Mouse (Mus musculus) hindlimb bud, embryonic 11.5 days (tissue): ENCODE results near the gene Ptchd1.

Source experiments
- DNase-seq: peaks from one replicate; pipeline ENCODE4 v3.0.0-alpha.2; 2012; ENCODE audit warnings: low read depth, low spot score; ENCODE audit errors: extremely low spot score

The Ptchd1 gene

DNA sequence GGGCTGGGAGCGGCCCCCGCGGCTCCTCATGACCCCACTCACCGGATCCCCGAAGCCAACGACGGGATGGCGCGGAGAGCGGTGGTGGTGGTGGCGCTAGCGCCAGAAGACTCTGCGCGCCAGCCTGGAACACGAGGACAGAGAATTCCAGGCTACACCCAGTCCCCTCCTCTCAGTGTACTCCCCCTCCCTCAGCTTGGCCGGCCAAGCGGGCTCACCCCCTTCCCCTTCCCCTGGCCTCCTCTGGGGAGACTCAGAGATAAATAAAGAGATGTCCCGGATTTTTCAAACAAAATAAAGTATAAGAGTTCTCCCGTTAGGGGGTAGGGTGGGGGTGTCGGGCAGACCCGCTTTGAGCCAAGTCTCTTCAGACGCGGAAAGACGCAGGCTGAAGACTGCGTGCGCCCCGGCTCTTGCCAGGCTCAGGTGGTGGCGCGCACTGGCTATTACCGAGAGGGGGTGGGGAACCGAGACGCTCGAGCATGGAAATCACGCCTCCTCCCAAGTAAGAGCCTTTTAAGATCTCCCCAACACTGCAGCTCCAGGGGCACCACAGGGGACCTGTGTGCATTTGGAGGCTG lies at the start of gene Ptchd1:
Gene Ptchd1 (minus strand): TSS at position 114 of the 581 bp plus-strand sequence.
- DNase-seq: no peak

DNA sequence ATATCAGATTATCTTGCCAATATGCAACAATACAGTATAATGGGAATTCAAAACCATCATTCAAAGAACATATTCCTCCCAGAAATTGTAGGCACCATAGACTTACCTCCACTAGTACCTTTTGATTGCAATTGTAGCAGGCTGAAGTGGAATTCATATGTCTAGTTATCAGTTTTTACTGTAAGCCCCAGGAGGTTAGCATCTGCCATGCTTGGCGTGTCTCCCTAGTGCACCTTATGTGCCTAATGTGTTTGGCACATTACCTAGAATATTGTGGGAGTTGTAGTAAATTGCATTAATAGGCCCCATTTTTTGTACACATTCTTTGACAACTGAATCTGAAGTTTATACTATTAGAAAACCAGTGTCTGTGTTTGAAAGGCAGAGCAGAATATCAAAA lies 34.4 kb upstream of the Ptchd1 start:
- no peak for DNase-seq

GRCm38 (mm10) chrX:155645975-155646374 lies 22.4 kb upstream of the Ptchd1 start:
- no peak for DNase-seq

GRCm38 (mm10) chrX:155643975-155644374 lies 20.4 kb upstream of the Ptchd1 start:
- no peak for DNase-seq

DNA sequence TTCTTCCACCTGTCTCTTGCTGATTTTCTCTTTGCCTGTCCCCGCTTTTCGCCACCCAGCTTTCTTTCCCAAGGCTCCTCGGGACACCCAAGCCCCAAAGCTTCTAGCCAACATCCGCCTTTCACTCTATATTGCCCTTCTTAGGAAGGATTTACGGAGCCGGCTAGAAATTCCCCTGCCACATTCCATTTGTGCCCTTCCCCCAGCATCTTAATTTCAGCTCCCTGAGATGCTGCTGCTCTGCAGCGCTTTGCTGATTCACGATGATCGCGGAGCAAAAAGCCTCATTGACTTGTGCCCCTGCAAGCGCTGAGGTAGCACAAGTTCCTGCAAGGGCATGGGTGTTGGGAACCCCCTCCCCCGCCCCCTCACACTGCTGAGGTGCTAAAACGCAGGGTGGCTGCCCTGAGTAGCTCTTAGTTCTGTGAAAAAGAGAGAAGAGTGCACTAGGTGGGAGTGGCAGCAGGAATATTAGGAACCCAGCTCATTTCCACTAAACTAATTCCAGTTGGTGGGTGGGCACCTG lies 2.1 kb upstream of the Ptchd1 start:
- no peak for DNase-seq

- no peak for DNase-seq
Observed at GRCm38 (mm10) chrX:155624895-155625294, 1.3 kb upstream of the Ptchd1 start.

DNA sequence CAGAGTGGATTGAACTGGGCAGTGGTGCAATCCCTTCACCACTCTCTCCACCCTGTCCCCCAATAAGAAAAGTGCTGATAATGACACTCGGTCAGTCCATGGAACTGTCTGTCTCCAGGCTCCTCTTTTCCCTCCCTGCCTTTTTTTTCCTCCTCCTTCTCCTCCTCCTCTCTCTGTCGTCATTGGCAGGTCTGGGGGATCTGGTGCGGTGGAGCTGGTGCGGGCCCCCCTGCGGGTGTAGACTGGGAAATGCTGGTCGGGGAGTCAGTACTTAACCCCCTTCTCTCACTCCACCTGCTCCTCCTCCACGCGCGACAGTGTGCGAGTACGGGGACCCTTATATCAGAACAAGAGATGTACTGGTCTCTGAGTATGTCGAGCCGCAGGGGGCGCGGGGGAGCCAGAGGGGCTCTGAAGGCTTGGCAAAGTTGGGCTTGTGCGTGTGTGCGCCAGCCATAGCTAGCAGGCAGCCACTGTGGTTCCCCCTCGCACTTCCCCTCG lies 777 bp upstream of the Ptchd1 start, which contains the start of gene Gm15155:
Gene Gm15155 (plus strand): TSS at position 401 of the 501 bp plus-strand sequence.
- no peak for DNase-seq

DNA sequence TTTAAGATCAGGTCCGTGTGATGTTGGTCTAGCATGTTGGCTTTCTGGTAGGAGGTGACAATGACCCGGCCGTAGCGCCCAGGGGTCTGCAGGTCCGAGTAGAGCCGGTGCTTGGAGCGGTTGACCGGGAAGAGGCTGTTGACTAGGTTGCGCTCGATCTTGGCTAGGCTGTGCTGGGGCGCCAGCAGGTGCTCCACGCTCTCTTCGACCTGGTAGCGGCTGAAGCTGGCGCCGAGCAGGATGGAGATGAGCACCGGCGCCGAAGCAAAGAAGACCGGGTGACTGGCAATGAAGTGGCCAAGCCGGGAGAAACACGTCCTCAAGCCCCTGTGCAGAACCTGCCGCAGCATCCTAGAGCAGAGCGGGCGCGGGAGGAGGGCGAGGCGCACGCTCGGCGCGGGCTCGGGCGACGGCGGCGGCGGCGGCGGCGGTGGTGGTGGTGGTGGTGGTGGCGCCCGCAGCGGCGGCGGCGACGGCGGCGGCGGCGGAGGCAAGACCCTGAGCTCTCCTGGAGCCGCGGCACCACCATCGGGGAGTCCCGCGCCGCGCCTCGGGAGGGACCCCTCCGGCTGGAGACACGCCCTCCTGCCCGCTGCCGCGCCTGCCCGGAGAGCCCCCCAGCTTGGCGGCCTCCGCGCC lies 534 bp downstream of the Ptchd1 start:
- no peak for DNase-seq

DNA sequence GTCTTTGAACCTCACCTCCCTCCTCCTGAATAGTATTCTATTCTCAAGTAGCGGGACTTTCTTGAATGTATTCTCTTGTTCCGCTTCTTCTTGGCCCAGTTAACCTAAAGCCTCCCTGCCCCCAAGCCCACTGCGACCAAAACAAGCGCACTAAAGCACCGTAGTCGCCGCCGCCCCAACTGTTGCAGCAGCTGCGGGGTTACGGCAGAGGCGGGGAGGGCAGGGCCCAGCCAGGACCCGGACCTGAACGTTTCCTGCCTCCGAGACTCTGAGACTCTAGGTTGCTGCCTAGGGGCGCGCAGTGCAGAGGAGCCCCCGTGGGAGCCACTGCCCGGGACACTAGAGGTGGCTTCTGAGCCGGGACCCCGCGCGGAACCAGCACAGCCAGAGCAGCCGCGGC lies 1.1 kb downstream of the Ptchd1 start:
- no peak for DNase-seq

GRCm38 (mm10) chrX:155601196-155601595 lies 22.4 kb downstream of the Ptchd1 start:
- DNase-seq: no peak

DNA sequence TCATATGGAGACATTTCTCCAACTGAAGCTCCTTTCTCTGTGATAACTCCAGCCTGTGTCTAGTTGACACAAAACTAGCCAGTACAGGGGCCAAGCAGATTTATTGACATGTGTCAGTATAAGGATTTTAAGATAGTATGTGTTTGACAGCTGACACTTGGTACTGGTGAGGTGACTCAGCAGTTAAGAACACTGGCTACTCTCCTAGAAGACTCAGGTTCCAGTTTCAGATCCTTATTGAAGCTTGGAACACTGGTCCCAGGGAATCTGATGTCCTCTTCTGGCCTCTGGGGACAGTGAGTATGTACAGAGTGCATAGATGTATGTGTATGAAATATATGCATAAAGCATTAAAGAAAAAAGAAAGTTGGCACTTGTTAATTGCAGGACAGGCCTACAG lies 27.2 kb downstream of the Ptchd1 start:
- no peak for DNase-seq

- DNase-seq: no peak
Observed at GRCm38 (mm10) chrX:155594685-155595084, 28.9 kb downstream of the Ptchd1 start.

DNA sequence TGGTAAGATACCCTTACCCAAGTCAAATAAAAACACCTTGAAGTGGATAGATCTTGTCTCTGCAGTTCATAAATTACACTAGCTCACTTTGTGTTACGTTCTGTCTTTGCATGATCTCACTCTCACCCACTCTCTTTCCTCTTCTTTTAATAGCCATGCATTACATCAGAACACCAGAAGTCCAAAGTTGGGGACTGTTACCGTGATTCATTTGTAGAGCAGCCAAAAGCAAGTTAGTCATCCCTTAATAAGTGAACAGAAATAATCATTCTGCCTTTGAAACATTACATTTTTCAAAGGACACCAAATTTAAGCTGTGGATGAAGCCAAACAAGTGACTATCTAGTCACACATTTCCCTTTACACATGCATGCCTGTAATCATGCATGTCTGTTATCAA lies 31.1 kb downstream of the Ptchd1 start:
- DNase-seq: no peak

- DNase-seq: no peak
Observed at GRCm38 (mm10) chrX:155591490-155591889, 32.1 kb downstream of the Ptchd1 start.

DNA sequence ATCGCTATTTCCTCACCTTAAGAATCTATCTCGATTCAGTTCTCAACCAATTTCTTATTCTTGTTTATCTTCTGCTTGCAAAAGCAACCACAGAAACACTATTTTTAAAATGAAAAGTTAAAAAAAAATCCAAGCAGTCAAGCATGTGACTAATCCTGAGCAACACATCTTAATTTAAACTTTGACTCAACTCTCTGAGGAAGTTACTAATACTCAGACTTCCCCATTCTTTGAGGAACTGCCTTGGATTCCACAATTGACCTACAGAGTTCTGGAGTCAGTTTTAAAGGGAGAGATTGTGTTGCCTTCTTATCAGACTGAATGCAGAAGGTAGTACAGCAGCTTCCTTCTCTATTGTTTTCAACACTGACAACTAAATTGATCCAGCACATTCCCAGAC lies 39.0 kb downstream of the Ptchd1 start:
- DNase-seq: no peak

DNA sequence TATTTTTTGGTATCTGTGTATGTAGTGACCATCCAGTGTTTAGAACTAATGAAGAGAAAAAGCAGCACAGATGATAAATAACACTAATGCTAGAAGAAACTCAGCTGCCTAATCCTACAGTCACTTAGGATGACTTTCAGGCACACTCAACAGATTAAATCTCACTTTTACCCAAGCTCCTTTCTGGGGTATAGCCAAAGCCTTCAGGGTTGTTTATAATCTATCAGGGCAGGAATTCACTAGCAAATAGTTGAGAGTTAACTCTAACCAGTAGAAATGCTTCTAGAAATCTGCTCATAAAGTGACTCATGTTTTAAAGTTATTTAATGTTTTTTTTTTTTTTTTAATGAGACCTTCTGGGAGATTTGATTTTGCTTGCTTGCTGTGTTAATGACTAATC lies 43.8 kb downstream of the Ptchd1 start:
- DNase-seq: no peak

GRCm38 (mm10) chrX:155572396-155572795 lies 51.2 kb downstream of the Ptchd1 start:
- DNase-seq: no peak

GRCm38 (mm10) chrX:155543780-155544179 lies 79.8 kb downstream of the Ptchd1 start:
- DNase-seq: no peak
